Mouse (Mus musculus) left cerebral cortex, postnatal 4 days (tissue): Measurements from ENCODE around the gene Tspyl3. TPM values are rescaled to one million over a fixed set of nuclear protein-coding genes. Genes with fewer than 3 reads are reported as not detected.
"Not testable (repeated sequence)": the region's sequence is repeated elsewhere in the genome, so short reads cannot be mapped to it uniquely, and the experiment has no call there.

Experiments used
- DNase-seq: peaks from one replicate; pipeline ENCODE4 v3.0.0-alpha.2; 2022
- intact Hi-C: fragments of 180-260 bp; cut with DNase I; formaldehyde crosslinking; loops from one replicate; pipeline ENCODE4 v1.15.1; 2025
- total RNA-seq, 2 experiments: library from RNA; stranded (reverse); gene quantifications; 2 replicates each; pipeline ENCODE4 v1.2.3; 2021

Tspyl3 gene
- total RNA-seq = 10 to 100 TPM; 36.3 to 37.3 TPM

DNA sequence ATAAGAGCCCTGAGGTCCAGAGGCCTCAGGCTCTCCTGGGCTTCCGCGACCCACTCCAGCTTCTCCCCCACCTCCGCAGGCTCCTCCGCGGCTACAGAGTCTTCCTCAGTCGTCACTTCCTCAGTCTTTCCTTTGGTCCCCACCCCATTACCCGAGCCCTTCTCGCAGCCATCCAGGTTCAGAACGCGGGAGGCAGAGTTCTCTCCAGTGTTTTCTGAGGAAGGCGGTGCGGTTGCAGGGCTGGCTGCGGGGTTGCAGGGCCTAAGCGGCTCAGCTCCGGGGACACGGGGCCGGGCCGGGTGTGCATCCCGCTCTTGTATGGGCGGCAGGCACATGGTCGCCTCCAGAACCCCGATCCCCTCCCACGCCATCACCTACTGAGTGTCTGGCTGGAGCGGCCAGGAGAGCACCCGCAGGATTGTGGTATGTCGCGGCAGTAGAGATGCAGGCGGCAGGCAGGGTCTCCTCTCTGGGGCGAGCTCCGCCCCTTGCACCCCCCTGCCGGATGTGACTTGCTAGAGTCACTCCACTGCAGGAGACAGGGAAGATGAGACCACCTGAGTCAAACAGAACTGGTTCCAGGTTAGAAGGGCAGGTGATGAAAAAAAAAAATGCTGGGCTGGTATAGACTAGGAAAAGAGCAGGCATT, at the start of gene Tspyl3:
Gene Tspyl3 (minus strand): TSS at position 496 of the 649 bp plus-strand sequence.
- DNase-seq = peak; percentile 60
- intact Hi-C loops = no loop called here

DNA sequence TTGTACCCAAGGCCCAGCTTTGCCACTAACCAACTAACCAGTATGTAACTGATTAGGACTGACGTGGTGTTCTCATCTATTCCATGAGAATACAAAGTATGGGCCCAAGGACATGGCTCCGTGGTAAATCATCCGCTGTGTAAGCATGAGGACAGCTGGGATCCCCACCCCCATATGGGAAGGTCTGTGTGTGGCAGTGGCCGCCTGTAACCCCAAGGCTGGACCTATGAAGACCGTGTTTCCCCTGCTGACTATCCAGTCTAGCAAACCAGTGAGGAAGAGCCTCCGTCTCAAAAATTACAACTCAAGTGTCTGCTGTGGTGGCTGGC, 49.6 kb upstream of the Tspyl3 start:
- intact Hi-C loops = no loop called here
- no peak for DNase-seq

DNA sequence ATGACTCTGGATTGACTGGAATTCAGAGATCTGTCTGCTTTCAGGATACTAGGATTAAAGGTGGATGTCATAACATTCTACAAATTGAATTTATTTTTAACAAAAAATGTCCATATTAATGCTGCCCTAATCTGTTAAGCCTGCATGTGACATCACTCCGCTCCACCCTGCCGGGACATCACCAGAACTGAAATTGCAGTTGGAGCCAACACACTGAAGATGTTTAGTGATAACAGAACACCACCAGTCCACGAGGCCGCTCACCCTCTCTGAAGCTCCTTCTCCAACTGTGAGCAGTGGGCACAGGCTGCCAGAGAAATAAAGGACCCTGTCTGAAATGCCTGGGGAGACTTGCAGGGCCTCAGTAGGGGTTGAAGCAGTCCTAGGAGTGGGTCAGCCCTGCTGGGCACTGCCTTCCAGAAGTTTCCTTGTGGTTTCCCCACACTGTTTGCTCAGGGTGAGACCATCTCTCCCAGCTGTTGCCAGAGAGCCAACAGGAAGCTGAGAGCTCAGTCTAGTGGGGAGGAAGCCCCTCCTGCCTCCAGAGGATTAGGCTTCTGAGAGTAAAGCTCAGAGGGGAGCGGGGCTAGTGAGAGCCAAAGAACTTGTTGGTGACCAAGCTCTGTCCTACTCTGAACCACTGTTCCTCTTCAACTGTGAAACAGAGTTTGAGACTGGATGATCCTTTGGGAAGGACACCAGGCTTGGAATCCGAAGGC, 49.1 kb upstream of the Tspyl3 start:
- DNase-seq, intact Hi-C loops: not testable (repeated sequence)

DNA sequence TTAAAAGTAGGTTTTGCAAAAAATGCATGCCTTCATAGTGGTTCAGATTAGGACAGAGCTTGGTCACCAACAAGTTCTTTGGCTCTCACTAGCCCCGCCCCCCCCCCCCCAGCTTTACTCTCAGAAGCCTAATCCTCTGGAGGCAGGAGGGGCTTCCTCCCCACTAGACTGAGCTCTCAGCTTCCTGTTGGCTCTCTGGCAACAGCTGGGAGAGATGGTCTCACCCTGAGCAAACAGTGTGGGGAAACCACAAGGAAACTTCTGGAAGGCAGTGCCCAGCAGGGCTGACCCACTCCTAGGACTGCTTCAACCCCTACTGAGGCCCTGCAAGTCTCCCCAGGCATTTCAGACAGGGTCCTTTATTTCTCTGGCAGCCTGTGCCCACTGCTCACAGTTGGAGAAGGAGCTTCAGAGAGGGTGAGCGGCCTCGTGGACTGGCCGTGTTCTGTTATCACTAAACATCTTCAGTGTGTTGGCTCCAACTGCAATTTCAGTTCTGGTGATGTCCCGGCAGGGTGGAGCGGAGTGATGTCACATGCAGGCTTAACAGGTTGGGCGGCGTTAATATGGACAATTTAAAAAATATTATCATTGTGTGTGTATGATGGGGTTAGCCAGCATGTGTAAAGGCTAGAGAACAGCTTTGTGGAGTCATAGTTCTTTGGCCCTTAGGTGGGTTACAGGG, 45.1 kb upstream of the Tspyl3 start:
- DNase-seq, intact Hi-C loops: not testable (repeated sequence)

DNA sequence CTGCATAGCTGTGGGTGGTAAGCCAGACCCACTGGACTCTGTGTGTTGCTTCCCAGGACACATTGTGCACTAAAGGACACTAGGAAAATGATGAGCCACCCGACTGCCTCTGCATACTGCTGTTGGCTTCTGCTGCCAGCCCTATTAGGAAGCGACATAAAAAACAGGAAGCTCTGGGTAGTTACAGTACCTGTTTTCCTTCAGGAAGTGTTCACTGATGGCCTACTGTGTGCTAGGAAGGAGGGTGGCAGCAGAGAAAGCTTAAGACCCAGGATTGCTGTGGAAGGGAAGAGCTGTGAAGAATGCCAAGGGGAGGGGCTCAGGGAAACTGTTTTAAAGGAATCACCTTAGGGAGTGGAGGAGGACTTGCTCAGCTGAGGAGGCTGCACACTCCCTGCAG, 42.1 kb upstream of the Tspyl3 start:
- DNase-seq = no peak
- intact Hi-C loops = no loop called here

DNA sequence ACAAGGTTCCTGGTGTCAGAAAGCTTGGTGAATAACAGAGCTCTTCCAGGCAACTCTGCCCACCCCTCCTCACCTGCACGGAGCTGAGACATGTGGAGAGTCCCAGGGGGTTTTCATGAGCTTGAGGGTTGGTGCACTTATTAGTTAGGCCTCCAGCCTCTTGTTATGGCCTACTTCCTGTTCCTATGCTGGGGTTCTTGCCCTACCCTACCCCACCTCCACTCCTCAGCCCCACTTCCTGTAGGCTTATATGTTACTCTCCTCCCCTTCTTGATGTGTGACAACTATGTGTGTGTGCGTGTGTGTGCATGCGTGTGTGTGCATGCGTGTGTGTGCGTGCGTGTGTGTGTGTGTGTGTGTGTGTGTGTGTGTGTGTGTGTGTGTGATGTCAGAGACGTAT, 37.8 kb upstream of the Tspyl3 start:
- intact Hi-C loops = no loop called here
- DNase-seq = no peak

DNA sequence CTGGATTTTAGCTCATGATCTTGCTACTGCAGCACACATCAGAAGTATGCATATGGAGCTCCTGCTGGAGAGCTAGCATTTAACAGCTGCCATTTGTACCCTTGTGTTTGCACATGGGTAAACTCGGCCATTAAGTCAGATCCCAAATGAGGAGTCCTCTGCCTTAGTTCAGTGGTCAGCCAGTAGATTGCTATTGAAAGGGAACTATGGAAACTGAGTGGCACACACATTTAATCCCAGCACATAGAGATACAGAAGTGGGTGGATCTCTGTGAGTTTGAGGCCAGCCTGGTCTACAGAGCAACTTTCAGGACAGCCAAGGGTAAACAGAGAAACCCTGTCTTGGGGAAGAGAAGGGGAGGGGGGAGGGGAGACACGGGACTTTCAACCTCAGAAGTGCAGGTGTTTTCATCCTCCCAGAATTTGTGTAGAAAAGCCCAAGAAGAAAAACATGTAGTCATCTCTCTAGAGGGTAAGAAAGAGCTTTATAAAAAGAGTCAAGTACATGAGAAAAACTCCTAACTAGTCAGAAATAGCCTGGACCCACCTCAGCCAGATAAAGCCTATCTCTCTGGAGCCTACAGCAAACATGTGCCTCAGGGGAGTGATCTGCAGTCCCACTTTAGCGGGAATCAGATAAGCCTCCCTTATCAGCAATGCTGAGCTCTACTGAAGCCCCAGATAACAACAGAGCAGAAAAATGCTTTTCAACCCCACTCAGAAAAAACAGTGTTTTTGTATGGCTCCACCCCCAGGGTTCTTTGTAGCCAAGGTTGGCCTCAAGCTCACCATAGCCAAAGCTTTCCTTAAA, 34.8 kb upstream of the Tspyl3 start:
- no peak for DNase-seq
- intact Hi-C loops = no loop called here

DNA sequence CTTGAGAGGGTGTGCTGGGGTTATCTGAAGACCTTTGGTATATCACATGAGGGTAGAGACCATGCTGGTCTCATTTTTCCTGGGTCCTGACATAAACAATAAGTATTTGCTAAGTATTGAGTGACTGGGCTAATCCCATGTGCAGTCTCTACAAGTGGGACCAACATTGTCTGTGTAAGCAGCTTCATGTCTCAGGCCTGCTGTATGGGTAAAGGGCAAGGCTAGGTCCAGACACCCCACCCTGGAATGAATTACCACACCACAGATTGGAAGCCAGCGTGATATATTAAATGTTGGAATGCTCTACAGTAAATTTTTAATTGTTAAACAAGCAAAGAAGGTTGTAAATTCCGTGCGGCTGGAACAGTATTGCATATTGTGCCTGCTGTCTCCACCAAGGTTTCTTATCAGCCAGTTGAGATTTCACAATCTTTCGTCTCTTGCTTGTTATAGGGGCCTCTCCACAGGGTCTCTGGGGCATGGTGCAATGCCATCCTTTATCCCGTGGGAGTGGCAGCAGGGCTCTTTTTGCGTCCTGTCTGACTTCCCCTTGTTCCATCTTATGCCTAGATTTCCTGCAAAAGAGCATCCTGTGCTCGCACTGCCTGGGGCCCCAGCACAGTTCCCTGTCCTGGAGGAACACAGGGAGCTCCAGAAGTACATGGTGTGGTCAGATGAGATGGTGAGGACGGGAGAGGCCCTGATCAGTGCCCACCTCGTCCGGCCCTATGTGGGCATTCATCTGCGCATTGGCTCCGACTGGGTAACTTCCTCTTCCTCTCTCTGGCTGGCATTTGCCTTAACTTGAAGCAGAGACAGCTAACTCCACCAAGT, 34.0 kb upstream of the Tspyl3 start:
- DNase-seq = no peak
- intact Hi-C loops = no loop called here

DNA sequence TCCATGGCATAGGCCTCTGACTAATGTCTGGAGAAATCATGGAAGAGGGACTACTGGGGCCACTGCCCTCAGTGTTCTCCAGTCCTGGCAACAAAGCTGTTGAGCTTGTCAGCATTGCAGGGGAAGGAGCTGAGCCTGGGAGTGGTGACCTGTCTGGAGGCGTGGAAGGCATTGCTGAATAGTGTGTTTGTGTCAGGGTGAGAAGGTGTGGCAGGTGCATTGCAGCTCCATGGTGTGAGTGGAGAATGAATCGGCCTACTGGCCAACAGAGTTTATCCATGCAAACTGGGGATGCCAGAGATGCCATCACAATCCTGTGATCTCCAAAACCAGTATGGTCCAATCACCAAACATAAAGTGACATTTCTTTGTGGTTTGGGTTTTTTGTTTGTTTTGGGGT, 31.4 kb upstream of the Tspyl3 start:
- DNase-seq = no peak
- intact Hi-C loops = no loop called here

DNA sequence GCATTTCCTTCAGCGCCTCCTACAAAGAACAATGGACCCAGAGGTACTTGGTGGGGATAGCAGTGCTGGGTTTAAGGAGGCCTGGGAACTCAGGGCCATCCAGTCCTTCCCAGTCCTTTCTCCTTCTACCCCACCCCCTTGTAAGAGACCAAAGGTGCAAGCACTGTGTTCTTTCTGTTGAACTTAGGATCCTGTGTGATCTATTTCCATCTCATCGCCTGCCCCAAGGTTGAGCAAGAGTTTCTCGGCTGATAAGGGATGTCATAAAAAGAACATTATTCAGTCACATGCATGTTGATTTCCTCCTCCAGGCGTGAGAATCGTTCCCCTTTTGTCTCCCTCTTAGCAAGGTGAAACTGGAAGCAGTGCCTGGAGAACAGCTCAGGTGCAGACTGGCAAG, 24.5 kb upstream of the Tspyl3 start:
- DNase-seq = no peak
- intact Hi-C loops = no loop called here

DNA sequence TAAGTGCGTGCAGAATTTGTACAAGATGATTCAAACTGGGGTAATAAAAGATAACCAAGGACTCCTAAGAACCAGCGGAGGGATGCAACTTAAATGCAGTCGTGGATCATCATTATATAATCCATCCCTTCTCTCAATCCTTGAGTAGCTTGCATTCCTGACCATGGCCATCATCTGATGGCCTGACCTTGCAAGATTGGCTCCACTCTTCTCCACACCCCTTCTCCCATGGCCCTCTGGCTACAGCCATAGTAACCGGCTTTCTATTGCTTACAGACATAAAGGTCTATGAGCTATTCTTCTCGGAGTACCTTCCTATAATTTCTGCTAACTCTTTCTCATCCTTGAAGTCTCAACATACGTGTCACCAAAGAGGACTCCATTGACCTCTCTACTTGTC, 16.9 kb upstream of the Tspyl3 start:
- intact Hi-C loops = no loop called here
- DNase-seq = no peak

DNA sequence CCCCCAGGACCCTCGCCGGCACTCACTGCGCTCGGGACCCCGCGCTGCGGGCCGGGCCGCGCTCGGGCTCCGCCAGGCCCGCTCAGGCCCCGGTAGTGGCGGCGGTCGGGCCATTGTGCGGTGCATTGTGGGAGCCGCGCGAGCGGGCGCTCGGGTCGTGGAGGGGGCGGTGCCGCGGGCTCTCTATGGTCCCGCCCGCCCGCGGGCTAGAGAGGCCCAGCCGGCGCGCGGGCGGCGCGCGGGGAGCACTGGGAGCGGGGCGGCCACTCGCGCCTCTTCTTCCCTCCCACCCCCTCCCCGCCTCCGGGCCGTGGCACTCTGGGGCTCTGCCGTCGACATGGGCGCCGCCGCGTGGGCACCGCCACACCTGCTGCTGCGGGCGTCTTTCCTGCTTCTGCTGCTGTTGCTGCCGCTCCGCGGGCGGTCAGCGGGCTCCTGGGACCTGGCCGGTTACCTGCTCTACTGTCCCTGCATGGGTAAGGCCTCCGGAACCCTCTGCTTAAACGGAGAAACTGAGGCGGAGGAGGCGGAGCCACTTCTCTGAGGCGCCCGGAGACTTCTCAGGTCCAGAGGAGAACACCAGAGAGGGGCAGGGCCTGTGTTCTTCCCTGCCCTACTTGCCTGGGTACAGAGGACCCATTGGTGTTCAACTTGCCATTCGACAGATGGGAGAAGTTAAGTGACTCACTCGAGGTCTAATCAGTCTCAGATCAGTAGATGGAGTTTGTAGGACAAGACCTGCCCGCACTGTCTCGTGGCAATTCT, 16.2 kb upstream of the Tspyl3 start, which contains the start of the genes Plagl2 and Pofut1:
Gene Plagl2 (minus strand): TSS at position 177 of the 765 bp plus-strand sequence.
Gene Pofut1 (plus strand): TSS at position 284 of the 765 bp plus-strand sequence.
- DNase-seq = peak; percentile 91
- intact Hi-C loops = no loop called here

DNA sequence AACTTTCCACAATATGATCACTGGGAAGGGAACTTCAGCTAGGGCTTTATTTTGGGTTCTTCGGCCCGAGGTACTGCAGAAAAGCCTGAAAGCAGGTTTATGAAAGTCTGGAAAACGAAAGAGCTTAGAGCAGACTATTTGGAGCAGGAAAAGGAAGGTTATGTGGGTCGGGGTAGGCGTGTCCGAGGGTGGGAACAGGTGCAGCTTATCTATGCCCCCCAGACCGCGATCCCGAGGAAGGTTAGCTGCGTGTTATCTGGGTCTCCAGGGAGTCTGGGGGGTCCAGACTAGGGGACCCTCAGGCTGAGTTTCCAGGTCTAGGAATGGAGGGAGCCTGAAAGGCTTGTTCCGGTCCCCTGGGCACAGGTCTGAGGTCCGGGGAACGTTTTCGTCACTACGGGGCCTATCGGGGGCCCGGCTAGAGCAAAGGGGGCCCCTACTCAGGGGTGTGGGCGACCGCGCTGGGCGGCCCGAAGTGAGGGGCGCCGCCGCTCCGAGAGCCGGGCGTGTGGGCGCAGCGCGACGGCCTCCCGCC, 15.5 kb upstream of the Tspyl3 start:
- intact Hi-C loops = no loop called here
- peak; percentile 24 for DNase-seq

DNA sequence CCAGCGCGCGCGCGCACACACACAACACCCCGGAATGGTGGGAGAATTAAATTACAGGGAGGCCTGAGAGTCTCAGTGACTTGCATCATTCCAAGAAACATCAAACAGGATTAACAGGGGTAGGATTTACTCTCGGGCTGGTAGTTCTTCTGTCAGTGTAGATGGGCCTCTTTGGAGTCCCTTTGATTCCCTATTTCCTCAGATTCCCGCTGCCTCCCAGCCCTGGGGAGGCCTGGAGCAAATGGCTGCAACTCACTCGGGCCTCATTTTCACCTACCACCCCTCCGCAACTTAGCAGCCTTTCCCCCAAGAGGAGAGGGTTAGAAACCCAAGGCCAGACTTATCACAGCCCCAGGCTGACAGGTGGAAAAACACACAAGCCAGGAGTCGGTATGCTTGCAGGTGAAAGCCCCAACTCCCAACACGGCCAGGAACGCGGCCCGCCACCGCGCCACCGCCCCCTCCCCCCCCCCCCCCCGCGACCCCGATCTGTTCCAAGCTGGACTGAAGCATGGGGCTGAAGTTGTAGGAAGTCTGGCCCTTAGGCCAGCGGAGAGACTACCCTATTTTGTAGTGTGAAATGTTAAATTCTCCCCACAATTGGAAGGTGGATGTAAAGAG, 14.7 kb upstream of the Tspyl3 start:
- DNase-seq = no peak
- intact Hi-C loops = no loop called here

DNA sequence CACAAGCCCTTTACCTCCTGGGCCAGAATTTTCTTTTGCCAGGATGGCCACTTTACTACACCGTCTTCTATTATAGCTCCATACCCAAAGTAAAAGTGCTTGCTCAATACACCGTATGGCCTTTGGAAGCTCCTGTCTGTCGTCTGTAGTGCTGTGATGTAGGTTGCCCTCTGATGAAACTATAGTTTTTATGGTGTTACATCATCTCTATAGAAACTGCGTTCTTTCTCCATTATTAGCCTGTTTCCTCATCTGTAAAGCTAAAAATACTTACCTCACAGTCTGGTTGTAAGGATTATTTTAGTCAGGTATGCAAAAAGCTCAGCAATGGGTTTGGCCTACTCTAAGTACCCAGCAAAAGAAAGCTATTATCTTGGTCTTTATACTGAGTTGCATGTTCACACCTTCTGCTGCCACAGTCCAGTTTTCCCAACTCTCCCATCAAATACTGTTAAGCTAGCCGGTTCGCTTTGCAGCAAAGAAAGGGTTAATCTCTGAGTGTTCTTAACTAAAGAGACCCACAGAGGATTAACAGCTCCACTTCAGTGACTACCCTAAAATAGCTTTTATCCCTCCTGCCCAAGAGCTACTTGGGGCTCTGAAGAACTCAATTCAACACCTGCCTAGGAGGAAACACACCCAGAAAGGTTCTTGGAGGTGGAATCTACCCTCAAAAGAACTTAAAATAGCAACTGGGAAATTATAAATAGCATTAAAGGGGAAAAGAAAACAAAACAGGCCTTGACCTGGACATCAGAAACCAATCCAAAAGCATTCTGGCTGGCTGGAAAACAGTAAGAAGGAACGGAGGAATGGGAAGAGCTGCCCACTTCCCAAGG, 14.0 kb upstream of the Tspyl3 start:
- no peak for DNase-seq
- intact Hi-C loops = no loop called here

DNA sequence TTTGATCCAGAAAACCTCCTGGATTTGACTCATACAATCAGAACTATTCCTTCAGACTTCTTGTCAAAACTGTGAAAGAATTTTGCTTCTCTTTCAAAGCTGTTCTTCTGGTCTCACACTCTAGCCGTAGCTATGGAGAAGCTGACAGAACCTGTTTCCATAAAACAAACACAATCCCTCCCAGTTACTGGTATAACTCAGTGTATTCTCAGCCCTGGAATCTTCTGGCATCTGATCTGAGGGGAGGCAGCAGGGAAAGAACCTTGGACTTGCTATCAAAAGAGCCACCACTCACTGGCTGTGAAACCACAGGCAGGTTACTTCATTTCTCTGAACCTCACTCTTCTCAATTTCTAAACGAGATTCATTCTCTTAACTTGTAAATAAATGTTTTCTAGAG, 13.2 kb upstream of the Tspyl3 start:
- intact Hi-C loops = no loop called here
- DNase-seq = no peak

DNA sequence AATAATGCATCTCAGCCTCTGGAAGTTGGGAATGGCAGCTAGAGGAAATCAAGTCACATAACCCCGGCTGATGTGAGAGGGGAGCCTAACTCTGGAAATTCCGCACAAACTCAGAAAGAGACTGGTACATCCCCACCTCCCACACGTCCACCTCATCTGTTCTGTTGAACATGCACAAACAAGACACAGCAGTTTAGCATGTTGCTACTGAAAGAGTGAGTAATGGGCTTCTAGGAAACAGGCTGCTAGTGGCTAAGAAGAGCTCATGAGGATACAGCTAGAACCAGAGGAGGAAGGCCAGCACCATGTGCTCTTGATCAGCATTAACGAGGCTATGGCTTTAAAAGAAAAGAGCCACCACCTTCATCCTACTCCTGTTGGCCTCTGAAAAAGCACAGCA, 12.7 kb upstream of the Tspyl3 start:
- intact Hi-C loops = no loop called here
- no peak for DNase-seq

DNA sequence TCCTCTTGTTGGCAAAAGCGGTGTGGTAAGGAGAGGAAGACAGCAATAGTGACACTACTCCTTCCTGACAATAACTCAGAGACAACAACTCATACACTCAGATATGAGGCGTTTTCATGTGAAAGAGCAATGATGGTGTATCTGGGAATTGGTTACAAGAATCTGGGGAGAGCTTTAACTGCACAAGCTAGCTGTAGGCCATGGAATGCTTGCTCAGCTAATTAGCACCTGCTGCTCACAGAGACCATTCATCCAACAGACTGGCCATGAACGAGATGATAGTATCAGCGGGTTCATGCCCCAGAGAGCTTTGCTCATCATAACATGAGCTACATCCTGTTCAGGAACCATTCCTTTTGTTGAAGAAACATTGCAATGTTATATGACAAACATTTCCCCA, 12.0 kb upstream of the Tspyl3 start:
- intact Hi-C loops = no loop called here
- no peak for DNase-seq
